Mouse (Mus musculus): ENCODE results near the gene Cabcoco1.

GRCm38 (mm10) chr10:68543107-68543506 is 1.4 kb upstream of the Cabcoco1 start:
- TF ChIP-seq CTCF (IDR thresholded peaks at IDR 0.05; ENCODE audit: low read depth, low read length), result no peak
- TF ChIP-seq GATA1 (IDR thresholded peaks at IDR 0.05; ENCODE audit: borderline replicate concordance, low read length), result no peak
- no peak for TF ChIP-seq TAL1 (conservative IDR thresholded peaks at IDR 0.05; ENCODE audit: low read depth, low read length)
- TF ChIP-seq POLR2AphosphoS5 (IDR thresholded peaks at IDR 0.05; ENCODE audit: insufficient replicate concordance, low read depth, low read length), result no peak

Measured in G1E (cell line).